Mouse (Mus musculus) kidney, postnatal 4 days (tissue): ENCODE measurements around the gene Zfyve21.

Source experiments
- DNase-seq, 2 experiments: peaks; one replicate each; pipeline ENCODE4 v3.0.0; 2021; ENCODE audit warnings: mixed read lengths in 2 of 2

Gene Zfyve21

DNA sequence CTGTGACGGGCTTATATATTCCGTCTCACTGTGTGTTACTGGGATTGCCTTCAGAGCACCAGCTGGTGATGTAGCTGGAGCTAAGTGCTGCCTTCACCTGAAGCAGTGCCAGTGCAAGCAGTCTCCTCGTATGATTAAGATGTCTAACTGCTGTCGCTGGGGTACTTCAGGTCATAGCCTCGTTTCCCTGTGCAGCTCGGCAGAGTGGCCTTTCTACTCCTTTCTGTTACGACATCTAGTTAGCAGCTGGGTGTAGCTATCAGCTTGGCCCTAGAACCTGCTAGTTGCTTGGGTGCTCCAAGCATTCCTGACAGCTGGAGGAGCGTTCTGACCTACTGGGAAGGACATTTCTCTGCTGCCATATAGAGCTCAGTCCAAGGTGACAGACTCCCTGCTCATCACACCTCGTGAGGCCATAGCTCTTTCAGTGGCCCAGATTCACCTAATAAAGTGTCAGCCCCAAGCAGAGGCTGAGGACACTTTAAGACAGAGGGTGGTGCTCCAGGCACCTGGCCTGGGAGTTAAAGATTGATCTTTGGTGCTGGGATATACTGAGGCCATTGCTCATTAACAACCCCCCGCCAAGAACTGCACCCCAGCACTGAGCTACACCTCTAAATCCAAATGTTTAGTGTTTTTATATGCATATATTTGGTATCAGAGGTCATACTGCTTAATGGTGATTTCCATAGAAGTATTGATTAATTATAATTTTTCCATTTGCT, 13.3 kb upstream of the Zfyve21 start:
- no peak for DNase-seq

DNA sequence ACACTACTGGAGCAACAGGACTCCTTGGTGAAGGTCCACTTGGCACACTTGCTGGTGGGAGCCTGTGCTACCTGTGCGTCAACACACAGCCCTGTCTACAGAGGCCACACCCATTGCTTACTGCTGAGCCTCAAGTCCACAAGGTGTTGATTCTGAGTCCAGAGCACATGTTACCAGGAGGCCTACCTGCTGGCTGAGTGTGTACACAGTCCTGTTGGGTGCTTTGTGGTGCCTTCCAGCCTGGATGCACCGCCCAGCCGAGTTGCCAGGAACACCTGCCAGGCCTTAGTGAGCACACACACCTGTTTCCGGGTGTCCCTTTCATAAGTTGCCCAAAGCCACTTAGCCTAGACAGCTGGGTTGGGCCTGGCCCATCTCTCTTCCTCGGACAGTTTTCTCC, 10.4 kb upstream of the Zfyve21 start:
- DNase-seq: no peak

DNA sequence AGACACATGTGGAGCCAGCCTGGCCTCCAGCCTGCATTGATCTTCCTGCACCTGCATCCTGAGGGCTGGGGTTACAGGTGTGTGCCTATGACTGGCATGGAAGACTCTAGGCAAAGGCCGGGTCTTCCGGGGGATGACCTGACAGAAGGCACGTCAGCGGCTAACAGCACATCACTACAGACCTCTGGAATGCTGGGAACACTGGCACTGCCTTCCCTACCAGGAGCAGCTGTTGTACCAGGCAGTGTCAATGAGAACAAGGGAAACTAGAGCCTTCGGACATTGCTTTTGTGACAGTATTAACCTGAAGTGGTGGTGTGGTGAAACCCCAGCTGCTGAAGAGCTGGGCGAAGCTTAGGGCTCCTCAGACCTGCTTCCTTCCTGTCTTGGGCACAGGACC, 5.2 kb upstream of the Zfyve21 start:
- DNase-seq: no peak

DNA sequence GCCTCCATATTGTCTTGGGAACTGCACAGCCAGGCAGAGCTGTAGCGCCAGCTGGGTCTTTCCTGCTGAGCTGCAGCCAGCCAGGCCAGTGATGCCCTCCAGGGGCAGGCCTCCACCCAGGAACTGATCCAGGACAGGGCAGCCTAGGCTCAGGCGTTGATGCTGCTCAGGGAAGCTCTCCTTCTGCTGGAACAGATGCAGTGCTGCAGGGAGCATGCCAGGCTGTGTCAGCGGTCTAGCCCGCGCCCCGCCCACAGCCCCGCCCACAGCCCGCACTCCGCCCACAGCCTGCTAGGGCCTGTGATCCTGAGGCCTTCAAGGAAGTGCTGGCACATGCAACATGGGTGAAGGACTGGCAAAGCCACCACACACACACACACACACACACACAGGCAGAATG, 4.2 kb upstream of the Zfyve21 start:
- DNase-seq: peak; percentile 88 to 92

DNA sequence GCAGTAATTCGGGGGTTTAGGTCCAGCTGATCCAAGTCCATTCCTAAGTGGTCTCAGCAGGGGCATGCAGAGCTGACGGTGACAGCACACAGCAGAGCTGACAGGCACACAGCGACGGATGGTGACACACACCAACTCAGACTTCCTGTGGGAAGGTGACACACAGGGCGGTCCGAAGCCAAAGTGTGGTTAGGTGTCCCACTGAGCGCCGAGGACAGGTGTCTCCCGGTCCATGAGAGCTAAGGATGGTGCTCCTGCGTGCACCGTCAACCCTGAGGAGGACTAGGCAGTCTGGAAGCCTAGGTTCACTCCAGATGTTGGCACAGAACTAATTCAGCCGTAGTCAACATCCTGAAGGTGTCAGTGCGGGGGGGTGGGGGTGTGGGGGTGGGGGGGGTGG, 1.9 kb upstream of the Zfyve21 start:
- DNase-seq: no peak

DNA sequence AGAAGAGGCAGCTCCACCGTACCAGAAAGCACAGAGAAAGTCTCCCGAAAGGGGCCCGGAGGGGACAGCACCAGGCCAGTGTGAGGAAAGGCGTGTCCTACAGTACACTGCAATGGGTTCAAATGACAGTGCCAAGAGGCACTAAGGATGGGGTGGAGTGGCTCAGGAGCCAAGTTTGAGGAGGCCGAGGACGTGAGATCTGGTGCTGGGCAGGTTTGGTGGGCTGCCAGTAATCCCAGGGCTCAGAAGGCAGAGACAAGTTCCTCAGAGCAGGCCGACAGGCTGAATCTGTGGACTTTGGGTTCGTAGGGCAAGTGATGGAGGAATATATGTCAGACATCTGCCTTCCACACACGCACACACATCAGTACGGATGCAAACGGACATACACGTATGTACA, 1.4 kb upstream of the Zfyve21 start:
- no peak for DNase-seq

DNA sequence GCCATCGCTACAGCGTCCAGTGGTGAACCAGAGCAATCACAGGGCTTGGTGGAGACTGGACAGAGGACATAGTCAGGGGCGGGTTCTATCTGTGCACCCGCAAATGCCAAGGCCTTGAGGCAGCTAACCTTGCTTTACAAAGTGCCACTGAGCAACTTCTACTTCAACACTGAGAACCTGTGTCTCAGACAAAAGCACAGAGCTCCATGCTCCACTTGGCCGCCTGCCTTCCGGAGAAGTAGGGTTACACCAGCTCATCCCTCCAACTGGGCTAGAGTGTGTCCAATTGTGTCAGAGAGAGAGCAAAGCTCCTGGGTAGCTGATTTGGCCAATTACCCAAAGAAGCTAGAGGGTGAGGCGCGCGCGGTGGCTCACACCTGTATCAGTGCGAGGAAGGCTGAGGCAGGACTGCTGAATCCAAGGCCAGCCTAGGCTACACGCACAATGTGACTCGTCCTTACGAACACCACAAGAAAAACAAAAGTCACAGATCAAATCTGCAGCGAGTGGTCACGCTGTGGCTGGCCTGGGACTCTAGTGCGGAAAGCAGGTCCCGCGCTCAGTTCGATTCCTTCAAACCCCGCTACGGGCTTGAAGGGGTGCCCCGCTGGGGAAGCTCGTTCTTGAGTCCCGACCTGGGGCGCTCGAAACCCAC, 732 bp upstream of the Zfyve21 start:
- no peak for DNase-seq

DNA sequence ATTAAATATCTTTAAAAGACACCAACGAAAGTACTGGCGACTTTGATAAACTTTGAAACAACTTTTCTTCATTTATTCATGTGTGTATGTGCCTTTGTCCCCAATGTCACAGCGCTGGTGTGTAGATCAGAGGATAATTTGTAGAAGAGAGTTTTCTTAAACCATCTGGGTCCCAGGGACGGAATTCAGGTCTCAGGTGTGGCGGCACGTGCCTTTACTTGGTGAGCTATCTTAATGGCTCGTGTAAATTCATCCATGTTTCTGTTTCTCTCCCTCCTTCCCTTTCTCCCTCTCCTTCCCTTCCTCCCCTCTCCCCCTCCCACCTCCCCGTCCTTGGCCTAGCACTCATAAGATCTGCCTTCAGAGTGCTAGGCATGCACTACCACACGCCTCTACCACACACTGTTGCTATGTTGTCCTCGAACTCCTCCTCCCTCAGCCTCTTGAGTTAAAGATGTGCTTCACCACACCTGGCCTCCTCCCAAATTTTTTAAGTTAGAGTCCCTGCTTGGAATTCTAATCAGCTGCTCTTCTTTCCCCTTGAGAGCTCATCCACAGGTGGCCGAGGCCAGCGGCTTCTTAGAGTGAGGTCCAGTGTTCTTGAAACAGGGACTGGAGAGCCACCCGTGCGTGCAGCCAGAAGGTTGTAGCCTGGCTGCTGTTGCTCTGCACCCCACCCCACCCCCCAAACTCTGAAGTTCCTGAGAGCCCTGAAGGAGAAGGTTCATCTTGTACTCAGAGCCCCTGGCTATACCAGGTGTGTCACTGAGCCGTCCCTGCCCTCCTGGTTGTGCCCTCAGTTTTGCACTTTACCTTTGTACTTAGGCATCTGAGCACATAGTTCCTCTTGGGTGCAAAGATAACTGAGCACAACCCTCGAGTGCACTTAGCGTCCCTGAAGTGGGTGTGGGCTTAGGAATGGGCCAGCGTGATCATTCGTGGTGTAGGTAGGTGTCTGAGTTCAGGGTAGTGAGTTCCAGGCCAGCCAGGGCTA, 1.1 kb downstream of the Zfyve21 start:
- DNase-seq: peak; percentile 25 to 51

DNA sequence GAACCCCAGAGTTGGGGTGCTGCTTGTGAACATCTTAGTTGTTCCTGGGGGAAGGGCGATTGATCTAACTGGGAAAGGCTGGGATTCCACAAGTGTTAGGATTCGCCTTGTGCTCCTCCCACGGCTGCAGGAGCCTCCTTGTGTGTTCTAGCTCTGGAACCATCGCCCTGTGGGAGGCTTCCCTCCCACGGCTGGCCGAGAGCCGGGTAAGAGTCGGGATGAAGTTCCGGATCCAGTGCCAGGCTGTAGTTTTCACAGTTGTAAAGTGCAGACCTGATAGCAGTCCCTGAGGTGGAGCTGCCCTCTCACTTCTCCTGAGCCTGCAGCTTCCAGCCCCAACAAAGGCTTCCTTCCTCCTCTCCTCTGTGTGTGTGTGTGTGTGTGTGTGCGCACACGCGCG, 2.6 kb downstream of the Zfyve21 start:
- DNase-seq: peak; percentile 58 to 76

DNA sequence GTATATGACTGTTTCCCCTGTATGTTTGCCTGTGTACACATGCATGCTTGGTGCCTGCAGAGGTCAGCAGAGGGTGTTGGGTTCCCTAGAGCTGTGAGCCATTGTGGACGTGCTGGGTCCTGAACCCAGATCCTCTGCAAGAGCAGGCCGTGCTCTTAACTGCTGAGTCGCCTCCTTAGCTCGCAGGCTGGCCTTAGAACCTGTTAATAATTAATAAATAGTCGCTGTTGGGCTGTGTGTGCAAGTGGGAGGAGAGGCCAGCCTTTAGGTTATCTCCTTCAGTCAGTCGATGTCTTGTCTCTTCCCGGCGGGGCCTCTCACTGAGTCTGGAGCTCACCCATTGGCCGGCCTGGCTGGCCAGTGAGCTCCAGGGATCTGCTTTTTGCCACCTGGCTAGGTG, 3.0 kb downstream of the Zfyve21 start:
- DNase-seq: peak in 1 of 2 experiments; percentile 43

DNA sequence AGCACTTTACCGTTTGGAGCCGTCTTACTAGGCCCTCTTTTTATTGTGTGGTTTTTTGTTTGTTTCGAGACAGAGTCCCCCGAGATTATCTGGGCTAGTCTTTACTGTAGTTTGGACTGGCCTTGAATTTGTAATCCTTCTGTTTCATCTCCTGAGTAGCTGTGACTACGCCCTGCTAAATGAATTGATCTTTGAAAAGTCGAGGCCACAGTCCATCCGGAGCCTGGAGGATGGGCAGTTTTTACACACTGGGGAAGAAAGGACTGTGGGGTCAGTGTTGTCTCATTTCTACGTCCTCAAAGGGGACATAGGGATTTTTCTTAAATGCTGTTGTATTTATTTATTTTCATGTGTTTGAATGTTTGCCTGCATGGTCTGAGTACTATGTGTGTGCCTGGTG, 4.0 kb downstream of the Zfyve21 start:
- DNase-seq: no peak

DNA sequence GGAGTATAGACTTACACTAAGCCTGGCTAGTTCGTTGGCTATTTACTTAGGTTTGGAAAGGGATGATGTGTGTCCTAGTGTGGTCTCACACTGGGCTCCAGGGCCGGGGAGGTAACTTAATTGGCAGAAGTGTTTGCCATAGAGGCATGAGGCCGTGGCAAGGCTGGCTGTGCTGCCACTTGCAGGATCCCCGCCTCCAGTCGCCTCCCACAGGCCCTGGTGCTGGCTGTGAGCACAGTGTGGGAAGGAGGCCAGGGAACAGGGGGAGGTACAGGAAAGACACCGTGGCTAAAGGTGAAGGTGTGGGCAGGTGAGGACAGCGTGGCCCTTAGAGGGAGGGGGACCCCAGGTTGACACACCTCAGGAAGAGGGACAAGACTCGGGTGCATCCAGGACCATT, 6.0 kb downstream of the Zfyve21 start:
- DNase-seq: peak; percentile 57 to 66

DNA sequence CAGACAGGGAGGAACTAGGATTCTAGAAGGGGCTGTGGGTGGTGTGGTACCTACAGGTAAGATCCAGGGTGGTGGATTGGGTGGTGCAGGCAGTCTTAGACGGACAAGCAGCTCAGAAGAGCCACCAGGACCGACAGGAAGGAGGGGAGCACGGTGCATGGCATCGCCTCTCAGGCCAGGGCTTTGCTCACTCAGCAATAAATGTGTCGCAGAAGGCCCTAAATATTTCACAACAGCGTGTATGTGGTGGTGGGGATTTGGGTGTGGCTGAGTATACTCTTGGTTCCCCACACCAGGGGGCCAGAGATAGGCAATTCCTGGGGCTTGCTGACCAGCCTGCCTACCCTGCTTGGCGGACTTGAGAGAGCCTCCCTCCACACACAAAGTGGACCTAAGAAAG, 6.7 kb downstream of the Zfyve21 start:
- no peak for DNase-seq

DNA sequence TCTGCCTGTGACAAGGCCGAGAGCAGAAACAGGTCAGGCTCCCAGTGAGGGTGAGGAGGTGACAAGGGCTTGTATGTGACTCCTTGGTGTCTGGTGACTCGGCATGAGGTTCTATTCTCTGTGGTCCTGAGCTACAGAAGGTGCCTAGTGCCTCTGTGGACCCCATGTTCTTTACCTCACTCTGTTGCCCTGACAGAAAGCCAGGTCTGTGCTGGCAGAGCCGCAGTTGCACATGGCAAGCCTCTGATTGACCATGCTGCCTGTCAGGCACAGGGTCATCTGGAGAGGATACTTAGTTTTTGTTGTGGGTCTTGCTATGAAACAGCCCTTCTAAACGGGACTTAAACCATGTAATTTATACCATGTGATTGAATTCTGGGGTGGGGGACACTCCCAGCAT, 8.0 kb downstream of the Zfyve21 start:
- no peak for DNase-seq

DNA sequence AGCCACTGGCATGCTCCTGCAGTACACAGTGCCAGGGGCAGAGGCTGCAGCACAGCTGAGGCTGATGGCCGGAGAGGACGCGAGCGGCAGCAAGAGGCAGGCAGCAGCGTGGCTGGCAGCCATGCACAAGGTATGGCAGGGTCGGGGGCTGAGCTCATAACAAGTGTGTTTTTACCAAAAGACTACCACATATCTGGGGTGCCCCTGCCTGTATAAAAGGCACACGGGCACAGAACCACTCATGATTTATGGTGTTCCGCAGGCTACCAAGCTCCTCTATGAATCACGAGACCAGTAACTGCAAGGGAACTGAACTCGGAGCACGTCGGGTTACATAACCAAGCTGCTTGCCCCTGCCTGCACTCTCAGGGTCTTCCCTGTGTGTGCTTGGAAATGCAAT, 13.6 kb downstream of the Zfyve21 start:
- DNase-seq: no peak

DNA sequence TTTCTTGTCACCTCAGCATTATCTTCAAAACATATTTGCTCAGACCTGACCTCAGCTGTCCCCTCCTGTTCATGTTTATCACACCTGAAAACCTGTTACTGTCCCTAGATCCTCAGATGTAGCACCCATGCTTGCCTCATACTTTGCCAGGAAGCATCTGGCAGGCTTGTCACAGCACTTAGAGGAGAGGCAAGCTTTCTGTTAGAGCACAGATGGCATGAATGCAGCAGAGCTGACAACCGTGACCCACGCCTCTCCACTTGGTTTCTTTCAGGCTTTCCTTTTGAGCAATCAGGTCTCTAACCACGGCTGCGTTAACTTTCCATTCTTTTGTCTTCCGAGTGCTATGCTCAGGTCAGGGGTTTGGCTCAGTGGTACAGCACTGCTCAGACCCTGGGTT, 15.5 kb downstream of the Zfyve21 start:
- no peak for DNase-seq

DNA sequence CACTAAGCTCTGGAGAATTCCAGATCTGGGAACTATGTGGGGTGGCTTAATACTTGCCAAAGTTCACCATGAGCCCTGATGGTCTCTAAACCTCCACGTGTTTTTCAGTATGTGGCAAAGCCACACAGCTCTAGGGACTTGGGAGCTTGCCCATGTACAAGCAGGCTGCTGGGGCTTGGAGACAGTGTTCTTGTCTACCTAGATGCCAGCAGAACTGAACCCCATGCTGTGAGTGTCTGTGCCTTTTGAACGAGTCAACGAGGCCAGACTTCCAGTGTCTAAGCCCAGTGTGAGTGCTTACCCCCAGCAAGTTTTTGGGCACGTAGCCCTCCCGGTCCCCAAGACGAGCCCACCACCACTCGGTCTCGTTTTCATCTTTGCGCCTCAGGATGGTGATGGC, 16.0 kb downstream of the Zfyve21 start:
- no peak for DNase-seq

DNA sequence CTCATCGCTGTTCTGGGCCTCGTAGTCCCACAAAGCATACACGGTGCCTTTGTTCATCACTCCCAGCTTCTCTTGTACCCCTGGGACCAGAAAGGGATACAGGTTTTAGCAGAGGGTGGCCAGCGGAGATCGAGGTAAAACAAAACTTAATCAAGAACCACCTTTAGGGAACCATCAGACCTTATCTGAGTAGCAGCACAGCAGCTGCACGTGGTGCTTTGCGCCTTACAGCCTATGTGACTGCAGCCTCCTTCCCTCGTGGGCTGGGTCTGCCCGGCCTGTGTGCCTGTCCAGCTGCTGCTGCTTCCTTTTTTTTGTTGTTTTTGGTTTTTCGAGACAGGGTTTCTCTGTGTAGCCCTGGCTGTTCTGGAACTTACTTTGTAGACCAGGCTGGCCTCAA, 16.4 kb downstream of the Zfyve21 start:
- DNase-seq: no peak

DNA sequence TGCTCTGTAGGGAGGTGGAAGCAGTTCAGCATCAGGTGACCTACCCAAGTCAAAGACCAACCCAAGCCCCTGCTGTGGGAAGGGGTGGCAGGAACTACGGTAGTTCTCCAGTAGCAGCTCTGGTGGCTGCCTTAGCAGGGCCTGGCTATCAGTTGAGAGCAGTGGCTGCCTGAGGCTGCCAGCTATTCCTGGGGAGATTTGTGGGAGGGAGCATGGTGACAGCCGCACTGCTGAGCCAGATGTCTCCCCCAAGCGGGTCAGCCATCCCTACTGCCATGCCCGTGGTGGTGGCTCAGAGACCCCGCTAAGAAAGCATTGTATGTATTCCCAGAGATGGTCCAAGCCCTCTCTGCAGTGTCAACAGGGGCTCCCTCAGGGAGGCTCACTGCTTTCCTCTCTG, 18.7 kb downstream of the Zfyve21 start:
- DNase-seq: peak in 1 of 2 experiments; percentile 2

DNA sequence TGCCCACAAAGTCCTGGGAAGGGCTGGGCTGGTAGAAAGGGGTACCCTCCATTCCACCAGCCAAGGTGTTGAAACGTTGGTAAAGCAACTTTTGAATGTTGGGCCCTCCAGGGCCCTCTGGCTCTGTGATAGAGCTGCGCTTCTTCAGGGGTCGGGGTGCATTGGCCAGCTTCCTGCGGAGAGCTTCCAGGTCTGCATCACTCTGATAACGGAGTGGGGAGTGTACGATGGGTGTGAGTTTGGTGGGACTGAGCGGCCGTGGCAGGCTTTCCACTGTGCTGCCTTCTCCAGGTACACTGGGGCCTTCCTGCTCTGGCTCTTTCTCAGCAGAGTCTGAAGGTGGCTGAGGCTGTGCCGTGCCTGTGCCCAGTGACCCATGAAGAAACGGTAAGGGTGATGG, 19.5 kb downstream of the Zfyve21 start:
- peak in 1 of 2 experiments; percentile 1 for DNase-seq

DNA sequence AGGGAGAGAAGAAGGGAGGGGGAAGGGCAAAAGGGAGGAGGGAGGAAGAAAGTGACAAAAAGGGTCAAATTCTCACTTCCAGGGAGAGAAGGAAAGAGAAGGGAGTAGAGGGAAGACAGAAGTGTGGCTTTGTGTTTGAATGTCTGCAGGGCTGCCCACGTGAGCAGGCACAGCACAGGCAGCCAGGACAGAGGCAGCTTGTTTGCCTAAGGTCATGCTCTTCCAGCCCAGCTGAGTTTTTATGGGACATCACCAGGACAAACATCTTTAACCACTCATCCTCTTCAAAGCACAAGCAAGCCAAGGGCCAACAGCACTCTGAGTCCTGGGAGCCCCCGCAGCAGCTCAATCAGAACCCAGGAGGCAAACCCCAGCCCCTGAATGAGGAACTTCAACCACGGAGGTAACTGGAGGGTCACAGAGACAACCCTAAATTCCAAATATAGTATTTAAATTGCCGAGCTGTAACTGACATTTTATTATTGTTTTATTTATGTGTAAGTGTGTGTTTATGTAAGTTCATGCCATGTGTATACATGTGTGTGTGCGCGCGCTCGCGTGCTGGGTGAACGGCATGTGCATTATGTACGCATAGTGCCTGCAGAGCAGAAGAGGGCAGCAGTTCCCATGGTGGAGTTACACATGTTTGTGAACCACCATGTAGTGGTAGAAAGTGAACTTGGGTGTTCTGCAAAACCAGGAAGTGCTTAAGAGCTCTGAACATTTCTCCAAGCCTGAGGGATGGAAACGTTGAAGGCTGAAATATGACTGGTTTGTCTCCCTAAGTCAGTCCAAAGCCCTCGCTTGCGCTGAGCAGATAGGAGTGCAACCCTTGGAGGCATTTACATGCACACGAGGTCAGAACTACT, 28.8 kb downstream of the Zfyve21 start:
- no peak for DNase-seq

DNA sequence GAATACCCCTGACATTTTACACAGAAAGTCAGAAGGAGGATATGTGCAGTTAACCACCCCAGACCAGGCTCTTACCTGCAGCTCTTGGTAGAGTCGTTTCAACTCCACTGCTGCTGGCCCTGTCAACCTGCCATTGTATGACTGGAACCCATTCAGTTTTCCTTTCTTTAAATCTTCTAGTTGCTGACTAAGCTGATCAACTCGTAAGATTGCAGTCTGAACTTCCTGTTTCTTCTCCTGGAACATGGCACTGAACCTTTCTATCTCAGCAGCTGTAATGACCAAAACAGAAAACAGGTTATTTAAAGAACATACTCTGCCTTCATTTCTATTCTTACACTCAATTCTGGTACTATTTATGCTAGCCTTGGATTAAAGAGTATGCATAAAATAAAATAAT, 29.5 kb downstream of the Zfyve21 start:
- DNase-seq: no peak

DNA sequence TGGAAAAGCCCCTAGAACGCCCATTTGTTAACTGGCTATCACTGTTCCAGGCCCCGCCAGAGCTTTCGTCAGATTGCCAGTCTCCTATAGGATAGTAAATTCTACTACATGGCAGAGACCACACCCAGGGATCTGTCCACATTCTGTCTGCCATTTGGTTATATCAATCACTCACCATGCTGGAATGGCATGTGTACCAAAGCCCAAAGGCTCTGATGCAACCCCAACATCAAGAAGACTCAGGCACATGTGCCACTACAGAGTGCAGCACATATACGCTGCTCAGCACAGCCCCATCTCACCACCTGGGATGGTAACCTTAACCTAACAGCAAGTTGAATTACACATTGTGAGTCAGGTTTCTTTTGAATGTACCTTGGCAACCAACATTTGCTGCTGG, 32.0 kb downstream of the Zfyve21 start:
- DNase-seq: no peak
